Mouse (Mus musculus) embryonic facial prominence, embryonic 14.5 days (tissue): ENCODE data around the gene Klrg1. TPM values are rescaled to one million over a fixed set of nuclear protein-coding genes. Genes with fewer than 3 reads are reported as not detected.

Experiments used
- ATAC-seq: fragments of 200-750 bp; cut with Nextera tagmentation; 2 replicates; pipeline ENCODE4 v1.8.0; 2017; ENCODE audit warnings: low read depth, moderate number of reproducible peaks, moderate TSS enrichment
- DNase-seq: peaks from one replicate; pipeline ENCODE4 v3.0.0-alpha.2; 2015; ENCODE audit warnings: low spot score
- H3K27ac ChIP-seq: fragments of 300-500 bp; sonication (generic); replicated peaks from 2 replicates; pipeline ENCODE4 v1.5.1; 2014; ENCODE audit warnings: low read depth, mild to moderate bottlenecking, low read length, moderate library complexity
- H3K27me3 ChIP-seq: fragments of 300-500 bp; sonication (generic); replicated peaks from 2 replicates; pipeline ENCODE4 v1.6.1; 2014; ENCODE audit warnings: low read length; ENCODE audit not compliant: control insufficient read depth, insufficient read depth
- H3K36me3 ChIP-seq: fragments of 300-500 bp; sonication (generic); 2 replicates; pipeline ENCODE4 v1.6.1; 2014; ENCODE audit warnings: low read length, mixed read lengths; ENCODE audit not compliant: control insufficient read depth, insufficient read depth
- H3K4me1 ChIP-seq: fragments of 300-500 bp; sonication (generic); 2 replicates; pipeline ENCODE4 v1.6.1; 2014; ENCODE audit warnings: antibody characterized with exemption, low read length; ENCODE audit not compliant: control insufficient read depth, insufficient read depth
- H3K4me2 ChIP-seq: fragments of 300-500 bp; sonication (generic); 2 replicates; pipeline ENCODE4 v1.6.1; 2014; ENCODE audit warnings: low read depth, mild to moderate bottlenecking, low read length, moderate library complexity, mixed read lengths
- H3K4me3 ChIP-seq: fragments of 300-500 bp; sonication (generic); 2 replicates; pipeline ENCODE4 v1.5.1; 2014; ENCODE audit warnings: low read depth, mild to moderate bottlenecking, low read length
- H3K9ac ChIP-seq: fragments of 300-500 bp; sonication (generic); 2 replicates; pipeline ENCODE4 v1.6.1; 2014; ENCODE audit warnings: low read depth, mild to moderate bottlenecking, low read length, moderate library complexity, mixed read lengths
- H3K9me3 ChIP-seq: fragments of 300-500 bp; sonication (generic); 2 replicates; pipeline ENCODE4 v1.6.1; 2016; ENCODE audit warnings: low read length; ENCODE audit not compliant: control insufficient read depth
- WGBS: fragments of 180-500 bp; shearing (Covaris S2); extraction: QIAGEN DNeasy Blood & Tissue Kit; methylation state at CpG from one replicate; pipeline ENCODE4 v1.1.7; 2014; 5-methylcytosine and 5-hydroxymethylcytosine counted together
- polyA plus RNA-seq: library from polyadenylated mRNA; unstranded; fragments of >200 nt; fragmentation: Nextera tagmentation; extraction: Ambion mirVana; gene quantifications from 2 replicates; pipeline ENCODE4 v1.2.1, GENCODE M21; 2014

The Klrg1 gene
- polyA plus RNA-seq, 1 experiment from 2014 or later = 0.19 TPM

DNA sequence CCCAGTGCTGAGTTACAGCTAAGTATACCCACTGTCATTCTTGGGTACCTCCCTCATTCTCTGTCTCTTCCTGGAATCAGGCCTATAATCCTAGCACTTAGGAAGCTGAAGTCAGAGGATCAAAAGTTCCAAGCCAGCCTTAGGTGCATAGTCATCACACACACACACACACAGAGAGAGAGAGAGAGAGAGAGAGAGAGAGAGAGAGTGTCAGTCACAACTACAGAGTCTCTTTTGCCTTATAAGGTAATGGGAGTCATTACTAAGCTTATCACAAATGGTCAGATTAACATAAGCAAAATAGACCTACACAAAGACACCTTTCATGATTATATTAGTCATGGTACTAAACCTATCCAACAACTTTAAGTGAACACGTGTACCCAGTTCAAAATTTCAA lies 6.6 kb upstream of the Klrg1 start:
- 59% methylated on average over 1 of the region's 1 CpGs for WGBS
- H3K36me3 ChIP-seq = no peaks in the 10 kb centered on the region
- DNase-seq = no peak
- H3K27me3 ChIP-seq = no peaks in the 10 kb centered on the region
- no peaks in the 10 kb centered on the region for H3K9me3 ChIP-seq
- H3K4me3 ChIP-seq = no peak overlapping the region
- H3K4me2 ChIP-seq = no peak overlapping the region
- no peak overlapping the region for H3K9ac ChIP-seq
- ATAC-seq = no peak
- H3K27ac ChIP-seq = no peak overlapping the region
- H3K4me1 ChIP-seq = no peaks in the 10 kb centered on the region

DNA sequence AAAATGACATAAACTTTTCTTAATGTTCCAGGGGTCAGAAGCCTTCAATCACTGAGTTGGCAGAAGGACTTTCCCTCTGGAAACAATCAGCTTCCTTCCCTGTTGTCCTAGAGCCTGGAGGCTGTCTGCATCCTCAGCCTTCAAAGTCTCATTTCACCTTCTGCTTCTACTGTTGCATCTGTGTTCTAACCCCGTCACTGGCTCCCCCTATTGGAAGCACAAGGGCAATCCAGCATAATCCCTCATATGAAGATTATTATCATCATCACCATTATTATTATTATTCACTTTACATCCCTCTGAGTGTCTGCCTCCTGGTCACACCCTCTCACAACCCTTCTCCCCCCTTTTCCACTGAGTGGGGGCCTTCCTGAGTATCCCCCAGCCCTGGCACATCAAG lies 5.6 kb upstream of the Klrg1 start:
- DNase-seq (no peak), ATAC-seq (no peak)
- H3K4me1 ChIP-seq = no peaks in the 10 kb centered on the region
- no peak overlapping the region for H3K9ac ChIP-seq
- H3K9me3 ChIP-seq = no peaks in the 10 kb centered on the region
- H3K27ac ChIP-seq = no peak overlapping the region
- WGBS = 27% methylated on average over 1 of the region's 1 CpGs
- H3K4me2 ChIP-seq = no peak overlapping the region
- H3K27me3 ChIP-seq = no peaks in the 10 kb centered on the region
- H3K36me3 ChIP-seq = no peaks in the 10 kb centered on the region
- H3K4me3 ChIP-seq = no peak overlapping the region

DNA sequence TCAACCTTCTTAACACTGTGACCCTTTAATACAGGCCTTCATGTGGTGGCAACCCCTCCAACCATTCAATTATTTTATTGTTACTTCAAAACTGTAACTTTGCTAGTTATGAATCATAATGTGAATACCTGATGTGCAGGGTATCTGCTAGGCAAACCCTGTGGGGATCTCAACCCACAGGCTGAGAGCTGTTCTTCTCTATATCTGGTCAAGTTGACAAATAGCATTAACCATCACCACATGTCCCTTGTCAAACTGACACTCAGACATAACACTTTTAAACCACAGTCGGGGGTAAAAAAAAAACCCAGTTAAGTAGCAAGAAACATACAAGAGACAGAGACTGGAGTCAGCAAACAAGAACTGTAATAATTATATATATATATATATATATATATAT lies 2.1 kb upstream of the Klrg1 start:
- Histone ChIP-seq H3K9ac (no peak overlapping the region), H3K4me1 (no peaks in the 10 kb centered on the region), H3K9me3 (no peaks in the 10 kb centered on the region), H3K4me2 (no peak overlapping the region), H3K36me3 (no peaks in the 10 kb centered on the region), H3K4me3 (no peak overlapping the region), H3K27me3 (no peaks in the 10 kb centered on the region), H3K27ac (no peak overlapping the region)
- no peak for ATAC-seq
- no peak for DNase-seq
- WGBS = 79% methylated on average over 1 of the region's 1 CpGs

DNA sequence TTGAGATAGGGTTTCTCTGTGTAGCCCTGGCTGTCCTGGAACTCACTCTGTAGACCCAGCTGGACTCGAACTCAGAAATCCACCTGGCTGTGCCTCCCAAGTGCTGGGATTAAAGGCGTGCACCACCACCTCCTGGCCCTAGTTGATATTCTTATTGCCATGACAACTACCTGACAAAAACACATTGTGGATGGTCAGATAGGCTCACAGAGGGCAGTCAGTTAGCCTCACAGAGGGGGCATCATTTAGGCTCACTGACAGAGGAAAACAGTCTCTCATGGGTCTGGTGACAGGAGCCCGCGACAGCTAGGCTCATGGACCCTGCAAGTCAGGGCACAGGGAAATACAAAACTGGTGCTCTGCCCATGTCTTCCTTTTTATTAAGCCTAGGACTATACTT lies 1.6 kb upstream of the Klrg1 start:
- Histone ChIP-seq H3K4me3 (no peak overlapping the region), H3K27ac (no peak overlapping the region), H3K4me2 (no peak overlapping the region), H3K27me3 (no peaks in the 10 kb centered on the region), H3K4me1 (no peaks in the 10 kb centered on the region), H3K36me3 (no peaks in the 10 kb centered on the region), H3K9me3 (no peaks in the 10 kb centered on the region), H3K9ac (no peak overlapping the region)
- DNase-seq (no peak), ATAC-seq (no peak)
- WGBS = 86% methylated on average over 4 of the region's 4 CpGs

DNA sequence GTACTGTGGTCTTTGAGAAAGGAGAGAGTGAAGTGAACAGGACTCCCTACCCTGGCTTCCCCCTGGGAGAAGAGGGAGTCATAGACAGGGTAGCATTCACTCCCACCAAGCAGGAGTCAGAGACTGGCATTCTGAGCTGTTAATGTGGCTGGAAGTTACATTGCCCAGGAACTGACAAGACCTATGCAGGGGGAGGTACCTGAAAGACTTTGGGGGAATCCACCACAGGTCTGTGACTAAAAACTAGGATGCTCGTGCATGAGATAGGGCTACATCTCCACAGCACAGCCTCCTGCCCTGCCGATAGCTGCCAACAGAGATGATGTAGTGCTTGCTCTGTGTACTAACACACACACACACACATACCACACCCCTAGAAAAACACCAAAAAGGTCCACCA lies 747 bp upstream of the Klrg1 start:
- Histone ChIP-seq H3K27me3 (no peaks in the 10 kb centered on the region), H3K9me3 (no peaks in the 10 kb centered on the region), H3K4me2 (no peak overlapping the region), H3K9ac (no peak overlapping the region), H3K4me1 (no peaks in the 10 kb centered on the region), H3K4me3 (no peak overlapping the region), H3K27ac (no peak overlapping the region), H3K36me3 (no peaks in the 10 kb centered on the region)
- WGBS = 86% methylated on average over 2 of the region's 2 CpGs
- DNase-seq = no peak
- no peak for ATAC-seq

DNA sequence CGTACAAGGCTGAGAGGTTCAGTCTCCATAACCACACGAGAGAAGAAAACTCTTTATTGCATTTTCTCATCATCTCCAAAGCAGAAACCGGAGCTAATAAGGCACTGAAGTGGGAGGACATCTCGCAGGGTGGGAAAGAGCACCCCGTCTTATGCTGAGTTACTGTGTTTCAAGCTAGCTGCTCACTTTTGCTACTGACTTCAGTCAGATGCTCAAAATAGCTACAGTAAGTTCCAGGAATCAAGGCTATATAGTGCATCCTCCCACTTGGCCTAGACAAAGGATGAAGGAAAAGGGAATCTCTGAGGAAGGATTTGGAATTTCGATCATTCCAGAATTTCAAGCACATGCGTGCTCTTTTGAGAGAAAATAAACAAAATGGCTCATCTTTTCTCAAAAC lies 6.1 kb downstream of the Klrg1 start:
- H3K4me2 ChIP-seq = no peak overlapping the region
- H3K4me1 ChIP-seq = no peaks in the 10 kb centered on the region
- H3K36me3 ChIP-seq = no peaks in the 10 kb centered on the region
- H3K27me3 ChIP-seq = no peaks in the 10 kb centered on the region
- DNase-seq (no peak), ATAC-seq (no peak)
- 81% methylated on average over 7 of the region's 7 CpGs for WGBS
- H3K27ac ChIP-seq = no peak overlapping the region
- H3K4me3 ChIP-seq = no peak overlapping the region
- no peak overlapping the region for H3K9ac ChIP-seq
- no peaks in the 10 kb centered on the region for H3K9me3 ChIP-seq

DNA sequence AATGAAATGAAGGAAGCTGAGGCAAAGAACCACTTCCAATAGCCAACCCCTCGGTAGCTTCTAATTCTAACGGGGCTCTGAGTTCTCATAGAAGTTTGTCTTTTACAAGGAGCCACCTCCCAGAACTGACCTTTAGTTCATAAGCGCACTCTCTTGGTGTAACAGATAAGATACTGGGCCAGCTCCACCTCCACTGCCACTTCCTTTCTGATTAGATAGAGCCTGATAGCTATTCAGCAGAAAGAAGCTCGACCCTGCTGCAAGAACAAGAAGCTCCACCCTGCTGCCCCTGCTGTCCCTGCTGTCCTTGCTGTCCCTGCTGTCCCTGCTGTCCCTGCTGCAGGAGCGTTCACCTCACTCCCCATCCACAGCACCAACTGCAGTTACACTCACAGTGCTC lies 8.1 kb downstream of the Klrg1 start:
- Histone ChIP-seq H3K27me3 (no peaks in the 10 kb centered on the region), H3K36me3 (no peaks in the 10 kb centered on the region), H3K9ac (no peak overlapping the region), H3K27ac (no peak overlapping the region), H3K4me2 (no peak overlapping the region), H3K4me1 (no peaks in the 10 kb centered on the region), H3K4me3 (no peak overlapping the region), H3K9me3 (no peaks in the 10 kb centered on the region)
- ATAC-seq (no peak), DNase-seq (no peak)
- WGBS = 70% methylated on average over 5 of the region's 5 CpGs

DNA sequence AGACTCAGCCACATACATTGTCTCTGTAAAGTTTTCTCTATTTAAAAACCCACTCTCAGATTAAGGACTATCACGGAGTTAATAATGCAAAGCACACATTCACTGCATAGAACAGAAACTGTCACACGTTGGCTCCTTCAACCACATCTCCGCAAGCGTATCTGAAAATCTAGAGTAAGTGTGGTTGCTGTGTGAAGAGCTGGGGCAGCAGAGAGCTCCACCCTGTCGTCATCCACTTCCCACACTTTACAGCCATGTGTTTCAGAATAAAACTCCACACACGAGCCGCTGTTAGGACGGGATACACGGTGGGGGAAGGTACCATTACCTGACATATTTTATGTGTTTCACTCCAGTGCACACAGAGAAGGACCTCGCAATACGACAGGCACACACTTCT lies 12.5 kb downstream of the Klrg1 start:
- 78% methylated on average over 11 of the region's 11 CpGs for WGBS
- no peak overlapping the region for H3K27ac ChIP-seq
- DNase-seq (no peak), ATAC-seq (no peak)
- H3K36me3 ChIP-seq = no peaks in the 10 kb centered on the region
- H3K9me3 ChIP-seq = no peaks in the 10 kb centered on the region
- no peaks in the 10 kb centered on the region for H3K27me3 ChIP-seq
- H3K4me2 ChIP-seq = no peak overlapping the region
- no peak overlapping the region for H3K9ac ChIP-seq
- H3K4me3 ChIP-seq = no peak overlapping the region
- no peaks in the 10 kb centered on the region for H3K4me1 ChIP-seq

DNA sequence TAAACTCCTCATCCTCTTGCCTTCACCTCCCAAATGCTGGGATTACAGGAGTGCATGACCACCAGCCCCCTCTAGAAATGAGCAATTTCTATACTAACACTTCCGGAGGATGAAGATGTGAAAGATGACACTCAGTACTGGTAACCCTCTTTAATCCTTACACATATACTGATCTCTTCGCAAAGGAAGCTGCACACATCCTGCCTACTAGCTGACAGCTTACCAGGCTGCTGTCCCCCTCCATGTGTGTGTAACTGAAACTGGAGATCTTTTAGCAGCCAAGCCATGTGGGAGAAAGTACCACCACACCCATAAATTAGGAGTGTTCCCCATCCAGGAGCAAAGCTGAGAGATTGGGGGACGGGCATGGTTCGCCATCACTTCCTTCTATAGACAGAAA lies 13.5 kb downstream of the Klrg1 start:
- ATAC-seq (no peak), DNase-seq (no peak)
- no peak overlapping the region for H3K4me2 ChIP-seq
- H3K9ac ChIP-seq = no peak overlapping the region
- no peaks in the 10 kb centered on the region for H3K36me3 ChIP-seq
- H3K27ac ChIP-seq = no peak overlapping the region
- H3K4me3 ChIP-seq = no peak overlapping the region
- H3K4me1 ChIP-seq = no peaks in the 10 kb centered on the region
- no peaks in the 10 kb centered on the region for H3K9me3 ChIP-seq
- WGBS = 85% methylated on average over 4 of the region's 4 CpGs
- H3K27me3 ChIP-seq = no peaks in the 10 kb centered on the region
